Mouse (Mus musculus): ENCODE measurements around the gene Tmsb10. TPM values are rescaled to one million over a fixed set of nuclear protein-coding genes. Genes with fewer than 3 reads are reported as not detected.

Gene Tmsb10
- polyA plus RNA-seq, 1 experiment from 2014 or later: 3,486 TPM

DNA sequence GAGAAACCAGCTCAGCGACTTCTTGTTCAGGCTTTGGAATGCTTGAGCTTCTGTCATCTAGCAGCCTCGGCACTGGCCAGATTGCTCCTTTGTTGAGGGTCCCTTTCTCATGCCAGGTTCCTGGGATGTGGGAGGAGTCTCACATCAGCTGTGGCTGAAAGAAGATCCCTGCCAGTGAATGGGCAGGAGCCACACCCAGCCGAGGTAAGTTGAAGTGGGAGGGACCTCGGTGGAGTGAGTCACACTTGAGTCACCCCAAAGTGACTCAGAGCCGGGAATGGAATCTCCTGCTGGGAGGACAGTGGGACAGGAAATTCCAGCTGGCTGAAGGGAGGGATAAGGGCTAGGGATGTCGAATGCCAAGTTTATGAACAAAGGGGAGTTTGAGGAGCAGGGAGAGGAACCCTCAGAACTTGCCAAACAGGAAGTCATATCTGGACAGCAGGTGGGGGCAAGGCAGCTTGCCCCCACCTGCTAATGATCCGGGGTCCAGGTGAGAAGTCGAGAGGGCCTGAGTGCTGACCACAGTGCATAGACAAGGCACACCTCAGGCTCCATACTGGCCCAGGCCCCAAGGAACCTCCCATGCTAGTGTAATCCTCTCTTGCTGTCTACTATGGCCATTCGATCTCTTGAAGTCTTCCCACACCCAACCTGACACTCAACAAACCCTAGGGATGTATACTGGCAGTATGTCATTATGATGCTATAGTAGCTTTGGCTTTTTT, 31.6 kb downstream of the Tmsb10 start:
- Histone ChIP-seq H3K4me3 (ENCODE audit: low read depth, low read length) (no peak overlapping the region), H3K27me3 (ENCODE audit: control insufficient read depth, insufficient read depth, low read length) (no peaks in the 10 kb centered on the region), H3K27ac (ENCODE audit: low read depth, low read length) (no peak overlapping the region), H3K9ac (ENCODE audit: low read length) (no peak overlapping the region), H3K9me3 (ENCODE audit: control insufficient read depth, low read length) (no peaks in the 10 kb centered on the region), H3K4me2 (no peak overlapping the region), H3K4me1 (ENCODE audit: control insufficient read depth, insufficient read depth, low read length) (no peaks in the 10 kb centered on the region), H3K36me3 (ENCODE audit: control insufficient read depth, insufficient read depth, low read length) (no peaks in the 10 kb centered on the region)
- ATAC-seq (ENCODE audit: low FRiP score) (no peak), DNase-seq (ENCODE audit: low spot score, missing footprints) (no peak)
- WGBS: 18% methylated on average over 9 of the region's 9 CpGs

DNA sequence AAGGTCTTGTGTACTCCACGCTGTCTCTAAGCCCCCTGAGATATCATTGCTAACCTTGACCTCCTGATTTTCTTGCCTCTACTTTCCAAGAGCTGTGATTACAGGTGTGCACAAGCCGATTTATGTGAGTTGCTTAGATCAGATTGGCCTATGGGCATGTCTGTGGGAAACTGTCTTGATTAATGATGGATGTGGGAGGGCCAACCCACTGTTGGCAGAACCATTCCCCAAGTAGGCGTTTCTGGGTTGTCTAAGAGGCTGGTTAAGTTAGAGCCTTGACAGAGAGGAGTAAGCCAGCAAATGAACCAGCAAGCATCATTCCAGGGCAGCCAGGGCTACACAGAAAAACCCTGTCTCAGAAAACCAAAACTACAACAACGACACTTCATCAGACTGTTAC, 32.5 kb downstream of the Tmsb10 start:
- Histone ChIP-seq H3K9ac (ENCODE audit: low read length) (no peak overlapping the region), H3K9me3 (ENCODE audit: control insufficient read depth, low read length) (no peaks in the 10 kb centered on the region), H3K4me1 (ENCODE audit: control insufficient read depth, insufficient read depth, low read length) (no peaks in the 10 kb centered on the region), H3K4me3 (ENCODE audit: low read depth, low read length) (no peak overlapping the region), H3K27me3 (ENCODE audit: control insufficient read depth, insufficient read depth, low read length) (no peaks in the 10 kb centered on the region), H3K36me3 (ENCODE audit: control insufficient read depth, insufficient read depth, low read length) (no peaks in the 10 kb centered on the region), H3K27ac (ENCODE audit: low read depth, low read length) (no peak overlapping the region), H3K4me2 (no peak overlapping the region)
- 85% methylated on average over 4 of the region's 4 CpGs for WGBS
- ATAC-seq (ENCODE audit: low FRiP score) (no peak), DNase-seq (ENCODE audit: low spot score, missing footprints) (no peak)

DNA sequence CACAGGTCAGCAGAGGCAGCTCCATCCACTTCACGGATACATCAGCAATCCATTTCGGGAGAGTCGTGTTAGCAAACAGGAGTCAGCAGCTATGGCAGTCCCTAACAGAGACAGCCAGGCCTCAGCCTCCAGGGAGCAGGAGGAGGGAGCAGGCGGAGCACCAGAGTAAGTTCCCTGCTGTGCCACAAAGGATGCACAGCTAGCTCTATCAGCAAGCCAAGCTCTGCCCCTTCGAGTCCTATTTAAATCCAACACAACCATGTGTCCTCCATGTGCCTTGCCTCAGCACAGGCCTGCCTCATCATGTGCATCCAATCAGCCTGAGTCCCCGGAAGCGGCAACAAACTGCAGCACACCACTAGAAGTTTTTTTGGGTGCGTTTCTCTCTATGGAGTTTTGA, 35.2 kb downstream of the Tmsb10 start:
- Histone ChIP-seq H3K9me3 (ENCODE audit: control insufficient read depth, low read length) (no peaks in the 10 kb centered on the region), H3K4me1 (ENCODE audit: control insufficient read depth, insufficient read depth, low read length) (no peaks in the 10 kb centered on the region), H3K27me3 (ENCODE audit: control insufficient read depth, insufficient read depth, low read length) (no peaks in the 10 kb centered on the region), H3K4me3 (ENCODE audit: low read depth, low read length) (no peak overlapping the region), H3K9ac (ENCODE audit: low read length) (no peak overlapping the region), H3K36me3 (ENCODE audit: control insufficient read depth, insufficient read depth, low read length) (no peaks in the 10 kb centered on the region), H3K4me2 (no peak overlapping the region), H3K27ac (ENCODE audit: low read depth, low read length) (no peak overlapping the region)
- WGBS: 87% methylated on average over 8 of the region's 8 CpGs
- DNase-seq (ENCODE audit: low spot score, missing footprints) (no peak), ATAC-seq (ENCODE audit: low FRiP score) (no peak)

DNA sequence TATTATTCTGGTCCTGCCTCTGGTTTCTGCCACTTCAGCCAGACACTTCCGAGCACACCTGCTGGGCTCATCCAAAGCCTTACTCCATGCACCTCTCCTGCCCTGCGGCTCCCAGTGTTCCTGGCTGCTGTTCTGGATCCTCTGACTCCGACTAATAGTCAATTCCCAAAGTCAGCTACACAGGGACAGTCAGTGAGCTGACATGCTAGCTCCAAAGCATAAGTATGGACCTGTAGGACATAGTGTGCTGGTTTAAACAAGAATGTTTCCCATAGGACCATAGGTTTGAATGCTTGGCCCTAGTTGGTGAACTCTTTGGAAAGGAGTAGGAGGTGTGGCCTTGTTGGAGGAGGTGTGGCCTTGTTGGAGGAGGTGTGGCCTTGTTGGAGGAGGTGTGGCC, 37.5 kb downstream of the Tmsb10 start:
- no peaks in the 10 kb centered on the region for H3K9me3 ChIP-seq (ENCODE audit: control insufficient read depth, low read length)
- H3K4me1 ChIP-seq (ENCODE audit: control insufficient read depth, insufficient read depth, low read length): no peaks in the 10 kb centered on the region
- 79% methylated on average over 3 of the region's 3 CpGs for WGBS
- no peak overlapping the region for H3K9ac ChIP-seq (ENCODE audit: low read length)
- no peaks in the 10 kb centered on the region for H3K27me3 ChIP-seq (ENCODE audit: control insufficient read depth, insufficient read depth, low read length)
- DNase-seq (ENCODE audit: low spot score, missing footprints) (no peak), ATAC-seq (ENCODE audit: low FRiP score) (no peak)
- no peak overlapping the region for H3K4me2 ChIP-seq
- no peaks in the 10 kb centered on the region for H3K36me3 ChIP-seq (ENCODE audit: control insufficient read depth, insufficient read depth, low read length)
- no peak overlapping the region for H3K27ac ChIP-seq (ENCODE audit: low read depth, low read length)
- H3K4me3 ChIP-seq (ENCODE audit: low read depth, low read length): no peak overlapping the region

DNA sequence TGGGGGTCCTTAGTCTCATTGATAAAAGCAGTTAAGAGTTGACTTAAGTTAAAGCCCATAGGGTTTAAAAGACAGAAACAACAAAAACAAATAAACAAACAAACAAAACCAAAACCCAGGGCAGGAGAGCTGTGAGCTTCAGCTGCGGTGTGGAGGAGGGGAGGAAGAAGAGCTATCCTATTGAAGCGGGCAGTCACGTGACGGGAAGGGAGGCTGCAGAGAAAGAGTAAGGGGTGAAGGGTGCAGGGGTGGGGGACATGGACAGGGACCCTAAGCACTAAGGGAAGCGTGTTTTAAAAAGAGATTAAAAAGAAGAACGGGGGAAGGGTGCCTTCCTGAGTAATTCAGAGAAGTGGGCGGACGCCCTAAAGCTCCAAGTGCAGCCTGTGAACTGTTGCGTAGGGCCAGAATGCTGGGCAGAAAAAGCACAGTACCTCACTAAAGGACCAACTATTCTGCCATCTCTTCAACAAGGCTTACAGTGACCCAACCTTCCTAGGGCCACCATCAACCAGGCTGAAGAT, 40.0 kb downstream of the Tmsb10 start:
- Histone ChIP-seq H3K9me3 (ENCODE audit: control insufficient read depth, low read length) (no peaks in the 10 kb centered on the region), H3K9ac (ENCODE audit: low read length) (no peak overlapping the region), H3K27me3 (ENCODE audit: control insufficient read depth, insufficient read depth, low read length) (no peaks in the 10 kb centered on the region), H3K4me3 (ENCODE audit: low read depth, low read length) (no peak overlapping the region), H3K4me1 (ENCODE audit: control insufficient read depth, insufficient read depth, low read length) (no peaks in the 10 kb centered on the region), H3K4me2 (no peak overlapping the region), H3K27ac (ENCODE audit: low read depth, low read length) (no peak overlapping the region), H3K36me3 (ENCODE audit: control insufficient read depth, insufficient read depth, low read length) (no peaks in the 10 kb centered on the region)
- WGBS: 61% methylated on average over 9 of the region's 9 CpGs
- ATAC-seq (ENCODE audit: low FRiP score): no peak
- DNase-seq (ENCODE audit: low spot score, missing footprints): no peak

DNA sequence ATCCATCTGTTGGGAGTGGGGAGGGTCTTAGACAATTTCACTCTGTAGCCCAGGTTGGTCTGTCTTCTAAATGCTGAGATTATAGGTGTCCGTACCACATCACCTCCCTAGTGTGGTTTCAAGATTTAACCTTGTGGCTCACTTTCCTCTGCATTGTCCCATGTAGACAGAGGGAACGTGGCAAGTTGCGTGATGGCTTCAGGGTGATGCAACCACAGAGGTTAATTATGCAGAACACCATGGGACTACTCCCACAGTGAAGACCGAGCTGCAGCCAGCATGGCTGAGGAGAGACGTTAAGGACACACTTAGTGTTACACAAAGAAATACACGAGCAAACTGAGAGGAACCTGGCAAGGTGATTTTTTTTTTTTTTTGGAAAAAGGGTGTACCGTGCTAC, 42.2 kb downstream of the Tmsb10 start:
- Histone ChIP-seq H3K4me1 (ENCODE audit: control insufficient read depth, insufficient read depth, low read length) (no peaks in the 10 kb centered on the region), H3K27ac (ENCODE audit: low read depth, low read length) (no peak overlapping the region), H3K9me3 (ENCODE audit: control insufficient read depth, low read length) (no peaks in the 10 kb centered on the region), H3K27me3 (ENCODE audit: control insufficient read depth, insufficient read depth, low read length) (no peaks in the 10 kb centered on the region), H3K36me3 (ENCODE audit: control insufficient read depth, insufficient read depth, low read length) (no peaks in the 10 kb centered on the region), H3K4me2 (no peak overlapping the region), H3K4me3 (ENCODE audit: low read depth, low read length) (no peak overlapping the region), H3K9ac (ENCODE audit: low read length) (no peak overlapping the region)
- 88% methylated on average over 7 of the region's 7 CpGs for WGBS
- no peak for ATAC-seq (ENCODE audit: low FRiP score)
- no peak for DNase-seq (ENCODE audit: low spot score, missing footprints)

DNA sequence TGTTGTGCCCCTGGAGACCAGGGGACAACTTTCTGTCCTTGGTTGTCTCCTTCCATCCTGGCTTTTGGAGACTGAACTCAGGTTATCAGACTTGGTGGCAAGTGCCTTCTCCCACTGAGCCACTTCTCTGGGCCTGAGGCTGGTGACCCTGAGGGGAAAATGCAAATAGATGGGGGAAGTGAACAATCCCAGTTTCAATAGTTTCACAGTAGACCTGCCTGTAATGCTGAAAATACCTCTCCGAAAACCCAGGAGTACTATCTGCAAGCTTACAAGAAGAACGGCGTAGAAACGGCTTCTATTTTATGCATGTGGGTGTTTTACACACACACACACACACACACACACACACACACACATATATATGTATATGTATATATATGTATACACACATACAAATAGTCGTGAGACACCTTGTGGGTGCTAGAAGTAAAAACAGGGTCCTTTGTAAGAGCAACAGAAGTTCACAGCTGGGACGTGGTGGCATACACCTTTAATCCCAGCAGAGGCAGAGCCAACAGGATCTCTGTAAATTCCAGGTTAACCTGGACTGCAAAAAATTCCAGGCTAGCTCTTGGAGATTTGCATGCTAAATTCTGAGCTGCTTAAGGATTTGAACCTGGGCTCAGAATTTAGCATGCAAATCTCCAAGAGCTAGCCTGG, 44.3 kb downstream of the Tmsb10 start:
- no peaks in the 10 kb centered on the region for H3K36me3 ChIP-seq (ENCODE audit: control insufficient read depth, insufficient read depth, low read length)
- no peak overlapping the region for H3K4me2 ChIP-seq
- no peak overlapping the region for H3K27ac ChIP-seq (ENCODE audit: low read depth, low read length)
- ATAC-seq (ENCODE audit: low FRiP score): no peak
- no peak for DNase-seq (ENCODE audit: low spot score, missing footprints)
- H3K4me1 ChIP-seq (ENCODE audit: control insufficient read depth, insufficient read depth, low read length): no peaks in the 10 kb centered on the region
- no peaks in the 10 kb centered on the region for H3K27me3 ChIP-seq (ENCODE audit: control insufficient read depth, insufficient read depth, low read length)
- no peak overlapping the region for H3K4me3 ChIP-seq (ENCODE audit: low read depth, low read length)
- no peak overlapping the region for H3K9ac ChIP-seq (ENCODE audit: low read length)
- WGBS: 84% methylated on average over 6 of the region's 6 CpGs
- H3K9me3 ChIP-seq (ENCODE audit: control insufficient read depth, low read length): no peaks in the 10 kb centered on the region

DNA sequence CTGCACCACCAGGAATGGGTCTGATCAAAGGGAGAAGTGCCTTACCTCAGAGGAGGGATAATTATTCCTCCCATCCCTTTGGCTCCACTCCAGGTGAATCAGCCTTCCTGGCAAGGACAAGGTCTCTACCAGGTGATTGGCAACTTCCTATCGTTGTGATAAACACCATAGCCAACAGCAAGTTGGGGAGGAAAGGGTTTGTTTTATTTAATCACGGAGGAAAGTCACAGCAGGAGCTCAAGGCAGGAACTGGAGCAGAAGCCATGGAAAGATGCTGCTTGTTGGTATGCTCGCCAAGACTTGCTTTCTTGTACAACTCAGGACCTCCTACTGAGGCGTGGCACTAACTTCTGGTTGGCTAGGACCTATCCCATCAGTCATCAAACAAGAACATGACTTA, 47.3 kb downstream of the Tmsb10 start:
- H3K27ac ChIP-seq (ENCODE audit: low read depth, low read length): no peak overlapping the region
- no peak for ATAC-seq (ENCODE audit: low FRiP score)
- DNase-seq (ENCODE audit: low spot score, missing footprints): no peak
- WGBS: 71% methylated on average over 4 of the region's 4 CpGs
- H3K27me3 ChIP-seq (ENCODE audit: control insufficient read depth, insufficient read depth, low read length): no peaks in the 10 kb centered on the region
- H3K4me2 ChIP-seq: no peak overlapping the region
- H3K36me3 ChIP-seq (ENCODE audit: control insufficient read depth, insufficient read depth, low read length): no peaks in the 10 kb centered on the region
- H3K9me3 ChIP-seq (ENCODE audit: control insufficient read depth, low read length): no peaks in the 10 kb centered on the region
- no peak overlapping the region for H3K9ac ChIP-seq (ENCODE audit: low read length)
- H3K4me1 ChIP-seq (ENCODE audit: control insufficient read depth, insufficient read depth, low read length): no peaks in the 10 kb centered on the region
- H3K4me3 ChIP-seq (ENCODE audit: low read depth, low read length): no peak overlapping the region
